Mouse (Mus musculus): ENCODE measurements around the gene Rasgrf1. TPM values are rescaled to one million over a fixed set of nuclear protein-coding genes. Genes with fewer than 3 reads are reported as not detected.

Rasgrf1 gene
- polyA plus RNA-seq, 1 experiment from 2014 or later, result 0.74 TPM

DNA sequence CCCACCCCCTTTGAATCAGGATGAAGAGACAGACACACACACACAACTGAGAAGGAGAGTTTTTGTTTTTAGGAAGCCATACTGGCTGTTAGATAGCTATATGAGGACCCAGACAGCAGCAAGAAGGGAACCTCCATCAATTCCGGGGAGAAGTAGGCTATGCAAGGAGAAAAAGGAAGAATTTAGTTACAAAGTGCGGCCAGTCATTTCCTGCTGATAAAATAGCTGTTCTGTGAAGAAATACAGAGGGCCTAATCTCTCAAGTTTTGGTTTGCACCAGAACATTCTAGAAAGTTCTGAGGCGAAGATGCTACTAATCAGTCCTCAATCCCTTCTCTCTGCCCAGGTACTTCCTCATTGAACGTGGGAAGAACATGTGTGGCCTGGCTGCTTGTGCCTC lies 165.6 kb downstream of the Rasgrf1 start:
- no peak for ATAC-seq (ENCODE audit: insufficient read depth, low FRiP score, low read depth)
- WGBS, result 77% methylated on average over 4 of the region's 4 CpGs
- no peaks in the 10 kb centered on the region for H3K9me3 ChIP-seq

DNA sequence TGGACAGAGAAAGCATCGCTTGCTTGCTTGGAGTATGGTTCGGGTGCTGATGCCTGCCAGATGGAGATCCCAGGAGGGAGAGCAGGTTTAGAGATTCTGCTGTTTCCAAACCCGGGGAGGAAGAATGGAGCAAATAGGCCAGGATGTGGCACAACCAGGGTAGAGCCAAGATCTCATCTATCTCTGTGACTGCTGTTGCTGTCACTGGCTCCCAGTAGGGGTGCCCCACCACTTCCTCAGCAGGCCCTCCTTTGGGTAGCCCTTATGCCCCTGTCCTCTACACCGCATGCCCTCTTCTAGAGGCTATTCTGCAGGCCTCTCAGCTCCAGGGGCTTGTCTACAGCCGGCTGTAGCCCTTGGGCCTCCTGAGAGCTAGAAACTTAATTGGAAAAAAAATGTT lies 166.4 kb downstream of the Rasgrf1 start:
- Histone ChIP-seq H3K36me3 (no peaks in the 10 kb centered on the region), H3K9me3 (no peaks in the 10 kb centered on the region), H3K4me1 (no peaks in the 10 kb centered on the region), H3K4me2 (no peak overlapping the region), H3K4me3 (replicated peaks) (no peak overlapping the region), H3K9ac (no peak overlapping the region), H3K27me3 (replicated peaks) (no peaks in the 10 kb centered on the region), H3K27ac (no peak overlapping the region)
- ATAC-seq (ENCODE audit: insufficient read depth, low FRiP score, low read depth), result no peak
- 85% methylated on average over 5 of the region's 5 CpGs for WGBS

More for the DNA sequence above, 165.6 kb downstream of the Rasgrf1 start:
- Histone ChIP-seq H3K4me3 (replicated peaks) (no peak overlapping the region), H3K4me1 (no peaks in the 10 kb centered on the region), H3K27me3 (replicated peaks) (no peaks in the 10 kb centered on the region), H3K4me2 (no peak overlapping the region), H3K36me3 (no peaks in the 10 kb centered on the region), H3K9ac (no peak overlapping the region), H3K27ac (no peak overlapping the region)

Other genes with a start within 250 kb of the Rasgrf1 start
- 155 and 173 TPM in 2 replicates for gene Tmed3, start 204.8 kb upstream of the Rasgrf1 start, polyA plus RNA-seq (2015; fragmentation: Nextera tagmentation; extraction: Ambion mirVana)
- not detected in 2 replicates for gene Ankrd34c, start 171.4 kb upstream of the Rasgrf1 start, polyA plus RNA-seq (2015; fragmentation: Nextera tagmentation; extraction: Ambion mirVana)
- 63.1 and 72.0 TPM in 2 replicates for gene Ctsh, start 144.2 kb downstream of the Rasgrf1 start, polyA plus RNA-seq (2015; fragmentation: Nextera tagmentation; extraction: Ambion mirVana)
- 362 and 379 TPM in 2 replicates for gene Morf4l1, start 204.9 kb downstream of the Rasgrf1 start, polyA plus RNA-seq (2015; fragmentation: Nextera tagmentation; extraction: Ambion mirVana)

All from stomach, embryonic 15.5 days (tissue).